Mouse (Mus musculus): ENCODE measurements around the gene Slc25a33. TPM values are rescaled to one million over a fixed set of nuclear protein-coding genes. Genes with fewer than 3 reads are reported as not detected.
"Not testable (repeated sequence)": the region's sequence is repeated elsewhere in the genome, so short reads cannot be mapped to it uniquely, and the experiment has no call there.

Slc25a33 gene
- total RNA-seq, 2 experiments from 2014 or later: 31.4 to 34.2 TPM

GRCm38 (mm10) chr4:149759517-149759916, 14.6 kb downstream of the Slc25a33 start:
- DNase-seq (ENCODE audit: low spot score in 2 of 2): no peak

- DNase-seq (ENCODE audit: low spot score in 2 of 2): no peak
Measured at GRCm38 (mm10) chr4:149758423-149758822, 15.7 kb downstream of the Slc25a33 start.

- not testable (repeated sequence) for DNase-seq (ENCODE audit: low spot score in 2 of 2)
Measured at GRCm38 (mm10) chr4:149756546-149756945, 17.5 kb downstream of the Slc25a33 start.

GRCm38 (mm10) chr4:149752836-149753235, 21.2 kb downstream of the Slc25a33 start:
- DNase-seq (ENCODE audit: low spot score in 2 of 2): no peak

GRCm38 (mm10) chr4:149752124-149752799, 21.8 kb downstream of the Slc25a33 start:
- DNase-seq (ENCODE audit: low spot score in 2 of 2): peak; percentile 56 to 80

GRCm38 (mm10) chr4:149750671-149751070, 23.4 kb downstream of the Slc25a33 start:
- DNase-seq (ENCODE audit: low spot score in 2 of 2): no peak

GRCm38 (mm10) chr4:149749663-149750015, 24.4 kb downstream of the Slc25a33 start:
- not testable (repeated sequence) for DNase-seq (ENCODE audit: low spot score in 2 of 2)

GRCm38 (mm10) chr4:149749003-149749662, 24.9 kb downstream of the Slc25a33 start:
- no peak for DNase-seq (ENCODE audit: low spot score in 2 of 2)

GRCm38 (mm10) chr4:149744119-149744518, 30.0 kb downstream of the Slc25a33 start:
- DNase-seq (ENCODE audit: low spot score in 2 of 2): no peak

- DNase-seq (ENCODE audit: low spot score in 2 of 2): no peak
Measured at GRCm38 (mm10) chr4:149742011-149742530, 32.0 kb downstream of the Slc25a33 start.

- DNase-seq (ENCODE audit: low spot score in 2 of 2): no peak
Measured at GRCm38 (mm10) chr4:149740301-149740700, 33.8 kb downstream of the Slc25a33 start.

GRCm38 (mm10) chr4:149739478-149739877, 34.6 kb downstream of the Slc25a33 start:
- DNase-seq (ENCODE audit: low spot score in 2 of 2): no peak

GRCm38 (mm10) chr4:149737383-149738324, 36.4 kb downstream of the Slc25a33 start, which contains the start of gene Tmem201:
Tmem201 (minus strand) TSS chr4:149738044.
- peak; percentile 91 to 97 for DNase-seq (ENCODE audit: low spot score in 2 of 2)

GRCm38 (mm10) chr4:149736581-149736980, 37.5 kb downstream of the Slc25a33 start:
- DNase-seq (ENCODE audit: low spot score in 2 of 2): no peak

- DNase-seq (ENCODE audit: low spot score in 2 of 2): no peak
Measured at GRCm38 (mm10) chr4:149735624-149736250, 38.3 kb downstream of the Slc25a33 start.

GRCm38 (mm10) chr4:149734730-149735475, 39.2 kb downstream of the Slc25a33 start:
- no peak for DNase-seq (ENCODE audit: low spot score in 2 of 2)

GRCm38 (mm10) chr4:149734246-149734645, 39.8 kb downstream of the Slc25a33 start:
- no peak for DNase-seq (ENCODE audit: low spot score in 2 of 2)

- DNase-seq (ENCODE audit: low spot score in 2 of 2): no peak
Measured at GRCm38 (mm10) chr4:149733748-149734147, 40.3 kb downstream of the Slc25a33 start.

- no peak for DNase-seq (ENCODE audit: low spot score in 2 of 2)
Measured at GRCm38 (mm10) chr4:149732800-149733199, 41.3 kb downstream of the Slc25a33 start.

- DNase-seq (ENCODE audit: low spot score in 2 of 2): no peak
Measured at GRCm38 (mm10) chr4:149732313-149732712, 41.8 kb downstream of the Slc25a33 start.

Data from layer of hippocampus, adult 18-20 months (tissue).